Mouse (Mus musculus) heart, postnatal 0 days (tissue): ENCODE measurements at regions not wholly inside any gene's neighbourhood (a gene's known extent, or its start where the extent isn't known, plus 50 kb on each side); places are given as distances from the start of the nearest gene placed in this dataset.

Source experiments
- CTCF ChIP-seq: IDR thresholded peaks from 2 replicates; pipeline ENCODE4 v1.5.1; 2016; ENCODE audit warnings: antibody characterized with exemption, control low read depth, low read depth
- EP300 ChIP-seq: IDR thresholded peaks from 2 replicates; pipeline ENCODE4 v1.6.1; 2016; ENCODE audit warnings: antibody characterized with exemption, low read depth

- TF ChIP-seq CTCF, result no peak
- no peak for TF ChIP-seq EP300
Observed at GRCm38 (mm10) chr3:119888487-119888886, 104.2 kb upstream of the Ptbp2 start.
